Mouse (Mus musculus): ENCODE data around the gene Psmc3.

DNA sequence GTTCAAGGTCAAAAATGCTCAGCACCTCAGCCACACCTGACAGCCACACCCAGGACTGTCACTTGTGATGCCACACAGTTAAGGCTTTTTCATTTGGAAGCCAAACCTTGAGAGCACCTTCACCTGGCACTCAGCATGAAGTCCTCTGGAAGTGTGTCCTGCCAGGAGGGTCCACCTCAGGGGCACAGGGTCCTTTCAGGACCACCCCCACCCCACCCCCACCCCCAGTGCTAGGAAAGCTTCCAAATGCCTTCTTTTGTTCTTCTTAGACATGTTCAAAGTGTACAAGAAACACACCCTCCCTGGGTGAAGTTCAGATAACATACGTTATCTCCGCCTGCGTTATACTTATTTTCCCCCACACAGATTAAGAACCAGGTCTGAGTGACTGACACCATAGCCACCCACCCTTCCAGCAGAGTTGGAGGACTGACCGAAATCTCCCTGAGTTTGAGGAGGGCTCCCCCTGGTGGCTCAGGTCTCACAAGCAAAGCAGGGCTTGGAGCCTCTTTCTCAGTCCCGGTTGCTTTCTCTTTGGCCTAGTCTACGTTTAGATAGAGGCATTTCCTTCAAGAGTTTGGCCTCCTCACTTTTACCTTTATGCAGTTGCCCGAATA, 47.4 kb downstream of the Psmc3 start:
- TF ChIP-seq GATA1 (IDR thresholded peaks at IDR 0.05; ENCODE audit: borderline replicate concordance, low read length) (no peak), FLI1 (IDR thresholded peaks at IDR 0.05; ENCODE audit: low read length) (no peak)

Data from megakaryocyte, embryonic 14.5 days (primary cell).